Mouse (Mus musculus) frontal cortex, adult 2 months (tissue): ENCODE results near the gene Spag9. TPM values are rescaled to one million over a fixed set of nuclear protein-coding genes. Genes with fewer than 3 reads are reported as not detected.

Experiments
- DNase-seq, 2 experiments: peaks; one replicate each; pipeline ENCODE4 v3.0.0; 2022; ENCODE audit warnings: low spot score in 1 of 2; ENCODE audit errors: extremely low spot score in 1 of 2
- polyA plus RNA-seq: library from polyadenylated mRNA; depleted of rRNA; stranded (reverse); fragments of >200 nt; gene quantifications from 2 replicates; pipeline ENCODE4 v1.2.3, GENCODE M21; 2012

Gene Spag9
- polyA plus RNA-seq, 1 experiment: 139 TPM

- peak; percentile 92 to 97 for DNase-seq
Observed at GRCm38 (mm10) chr11:94043998-94044985, 48.4 kb downstream of the Spag9 start.

- peak in 1 of 2 experiments; percentile 48 for DNase-seq
Observed at GRCm38 (mm10) chr11:94045016-94045415, 49.1 kb downstream of the Spag9 start.

- DNase-seq: no peak
Observed at GRCm38 (mm10) chr11:94047288-94047687, 51.4 kb downstream of the Spag9 start.

GRCm38 (mm10) chr11:94054176-94054575 is 58.3 kb downstream of the Spag9 start:
- DNase-seq: no peak

GRCm38 (mm10) chr11:94054901-94055300 is 59.0 kb downstream of the Spag9 start:
- DNase-seq: peak in 1 of 2 experiments; percentile 44

GRCm38 (mm10) chr11:94063941-94064340 is 68.0 kb downstream of the Spag9 start:
- DNase-seq: peak in 1 of 2 experiments; percentile 52

GRCm38 (mm10) chr11:94070455-94070854 is 74.6 kb downstream of the Spag9 start:
- no peak for DNase-seq

GRCm38 (mm10) chr11:94073283-94073682 is 77.4 kb downstream of the Spag9 start:
- DNase-seq: no peak

- peak; percentile 29 to 80 for DNase-seq
Observed at GRCm38 (mm10) chr11:94086966-94087365, 91.1 kb downstream of the Spag9 start.

GRCm38 (mm10) chr11:94090496-94090895 is 94.6 kb downstream of the Spag9 start:
- no peak for DNase-seq

GRCm38 (mm10) chr11:94097489-94097888 is 101.6 kb downstream of the Spag9 start:
- DNase-seq: no peak

GRCm38 (mm10) chr11:94098840-94099239 is 102.9 kb downstream of the Spag9 start:
- no peak for DNase-seq

- no peak for DNase-seq
Observed at GRCm38 (mm10) chr11:94113795-94114194, 117.9 kb downstream of the Spag9 start.

- DNase-seq: no peak
Observed at GRCm38 (mm10) chr11:94115408-94115807, 119.5 kb downstream of the Spag9 start.

- no peak for DNase-seq
Observed at GRCm38 (mm10) chr11:94116655-94117054, 120.8 kb downstream of the Spag9 start.

- DNase-seq: no peak
Observed at GRCm38 (mm10) chr11:94117836-94118235, 121.9 kb downstream of the Spag9 start.

GRCm38 (mm10) chr11:94118612-94119011 is 122.7 kb downstream of the Spag9 start:
- no peak for DNase-seq

GRCm38 (mm10) chr11:94120690-94121089 is 124.8 kb downstream of the Spag9 start:
- no peak for DNase-seq

- no peak for DNase-seq
Observed at GRCm38 (mm10) chr11:94121501-94121900, 125.6 kb downstream of the Spag9 start.

GRCm38 (mm10) chr11:94122341-94123030 is 126.6 kb downstream of the Spag9 start:
- DNase-seq: no peak

GRCm38 (mm10) chr11:94126701-94127100 is 130.8 kb downstream of the Spag9 start:
- no peak for DNase-seq
